Mouse (Mus musculus): Measurements from ENCODE around the gene Sgca. TPM values are rescaled to one million over a fixed set of nuclear protein-coding genes. Genes with fewer than 3 reads are reported as not detected.
"Not testable (repeated sequence)": the region's sequence is repeated elsewhere in the genome, so short reads cannot be mapped to it uniquely, and the experiment has no call there.

Sgca gene
- 0.23 and 0.52 TPM in 2 replicates for polyA plus RNA-seq (2015; fragmentation: Nextera tagmentation; extraction: Ambion mirVana)

GRCm38 (mm10) chr11:94976199-94976598 is at the start of gene Sgca:
Gene Sgca (minus strand): TSS chr11:94976327.
- Histone ChIP-seq H3K4me3 (no peak within 1 kb of the TSS), H3K27ac (no peak within 1 kb of the TSS), H3K9ac (no peak within 1 kb of the TSS), H3K4me2 (no peak within 1 kb of the TSS), H3K27me3 (no peaks in the 10 kb centered on the region), H3K9me3 (no peaks in the 10 kb centered on the region), H3K36me3 (no peaks in the 10 kb centered on the region), H3K4me1 (replicated peaks) (peaks cover 31% of the 10 kb centered on the region)
- WGBS: 80% methylated on average over 5 of the region's 5 CpGs
- no peak for ATAC-seq (ENCODE audit: low FRiP score)

- Histone ChIP-seq H3K27ac (peak overlapping the region; percentile 12; the same call in 1 of the 2 replicates), H3K9me3 (no peaks in the 10 kb centered on the region), H3K9ac (no peak overlapping the region), H3K4me1 (replicated peaks) (peaks cover 19% of the 10 kb centered on the region), H3K36me3 (peaks cover 60% of the 10 kb centered on the region), H3K4me2 (no peak overlapping the region), H3K27me3 (no peaks in the 10 kb centered on the region), H3K4me3 (no peak overlapping the region)
- WGBS: 88% methylated on average over 11 of the region's 11 CpGs
- ATAC-seq (ENCODE audit: low FRiP score): no peak
Measured at GRCm38 (mm10) chr11:95025227-95026012, 49.3 kb upstream of the Sgca start.

- Histone ChIP-seq H3K27me3 (no peaks in the 10 kb centered on the region), H3K27ac (peak overlapping the region; percentile 48; the same call in 1 of the 2 replicates), H3K4me2 (no peak overlapping the region), H3K4me3 (no peak overlapping the region), H3K9me3 (no peaks in the 10 kb centered on the region), H3K4me1 (replicated peaks) (peaks cover 24% of the 10 kb centered on the region), H3K9ac (no peak overlapping the region), H3K36me3 (peaks cover 68% of the 10 kb centered on the region)
- ATAC-seq (ENCODE audit: low FRiP score): no peak
- 59% methylated on average over 29 of the region's 29 CpGs for WGBS
Measured at GRCm38 (mm10) chr11:95024439-95025184, 48.5 kb upstream of the Sgca start.

GRCm38 (mm10) chr11:95023481-95023880 is 47.4 kb upstream of the Sgca start:
- no peak for ATAC-seq (ENCODE audit: low FRiP score)
- whole genome bisulfite sequencing: 95% methylated on average over 9 of the region's 9 CpGs
- Histone ChIP-seq H3K4me3 (no peak overlapping the region), H3K27ac (no peak overlapping the region), H3K4me2 (no peak overlapping the region), H3K4me1 (replicated peaks) (peaks cover 24% of the 10 kb centered on the region), H3K9ac (no peak overlapping the region), H3K9me3 (no peaks in the 10 kb centered on the region), H3K36me3 (peaks cover 80% of the 10 kb centered on the region), H3K27me3 (no peaks in the 10 kb centered on the region)

- Histone ChIP-seq H3K27ac (no peak overlapping the region), H3K4me3 (no peak overlapping the region), H3K27me3 (no peaks in the 10 kb centered on the region), H3K9ac (no peak overlapping the region), H3K9me3 (no peaks in the 10 kb centered on the region), H3K4me1 (replicated peaks) (peaks cover 16% of the 10 kb centered on the region), H3K4me2 (no peak overlapping the region), H3K36me3 (peaks cover 89% of the 10 kb centered on the region)
- no peak for ATAC-seq (ENCODE audit: low FRiP score)
- 79% methylated on average over 10 of the region's 10 CpGs for WGBS
Measured at GRCm38 (mm10) chr11:95022237-95022992, 46.3 kb upstream of the Sgca start.

- Histone ChIP-seq H3K27me3 (no peaks in the 10 kb centered on the region), H3K4me2 (no peak overlapping the region), H3K36me3 (peaks cover 61% of the 10 kb centered on the region), H3K4me3 (no peak overlapping the region), H3K27ac (no peak overlapping the region), H3K9me3 (no peaks in the 10 kb centered on the region), H3K4me1 (replicated peaks) (peaks cover 68% of the 10 kb centered on the region), H3K9ac (peak overlapping the region; percentile 49)
- no peak for ATAC-seq (ENCODE audit: low FRiP score)
- 71% methylated on average over 3 of the region's 3 CpGs for WGBS
Measured at GRCm38 (mm10) chr11:95015484-95015883, 39.4 kb upstream of the Sgca start.

- Histone ChIP-seq H3K27me3 (no peaks in the 10 kb centered on the region), H3K4me2 (peak overlapping the region; percentile 92), H3K9me3 (no peaks in the 10 kb centered on the region), H3K9ac (peak overlapping the region; percentile 99), H3K36me3 (peaks cover 33% of the 10 kb centered on the region), H3K4me3 (peak overlapping the region; percentile 94), H3K4me1 (replicated peaks) (peaks cover 77% of the 10 kb centered on the region), H3K27ac (peak overlapping the region; percentile 74)
- WGBS: 31% methylated on average over 3 of the region's 3 CpGs
- no peak for ATAC-seq (ENCODE audit: low FRiP score)
Measured at GRCm38 (mm10) chr11:95012487-95012886, 36.4 kb upstream of the Sgca start.

GRCm38 (mm10) chr11:95012075-95012474 is 35.9 kb upstream of the Sgca start:
- H3K9me3 ChIP-seq: no peaks in the 10 kb centered on the region
- peak overlapping the region; percentile 74 for H3K27ac ChIP-seq
- no peak for ATAC-seq (ENCODE audit: low FRiP score)
- H3K4me3 ChIP-seq: peak overlapping the region; percentile 94
- H3K4me1 ChIP-seq (replicated peaks): peaks cover 77% of the 10 kb centered on the region
- H3K36me3 ChIP-seq: peaks cover 29% of the 10 kb centered on the region
- peak overlapping the region; percentile 99 for H3K9ac ChIP-seq
- H3K27me3 ChIP-seq: no peaks in the 10 kb centered on the region
- H3K4me2 ChIP-seq: peak overlapping the region; percentile 92
- 50% methylated on average over 3 of the region's 3 CpGs for WGBS

GRCm38 (mm10) chr11:95011416-95011815 is 35.3 kb upstream of the Sgca start:
- Histone ChIP-seq H3K27ac (peak overlapping the region; percentile 74), H3K4me2 (peak overlapping the region; percentile 92)
- WGBS: 39% methylated on average over 1 of the region's 1 CpGs

GRCm38 (mm10) chr11:95010841-95011403 is 34.8 kb upstream of the Sgca start:
- peak overlapping the region; percentile 98 for H3K27ac ChIP-seq

More at GRCm38 (mm10) chr11:95011416-95011815, 35.3 kb upstream of the Sgca start:
- H3K4me3 ChIP-seq: peak overlapping the region; percentile 94
- ATAC-seq (ENCODE audit: low FRiP score): no peak
- peak overlapping the region; percentile 99 for H3K9ac ChIP-seq
- H3K27me3 ChIP-seq: no peaks in the 10 kb centered on the region
- no peaks in the 10 kb centered on the region for H3K9me3 ChIP-seq
- peaks cover 23% of the 10 kb centered on the region for H3K36me3 ChIP-seq
- H3K4me1 ChIP-seq (replicated peaks): peaks cover 78% of the 10 kb centered on the region

GRCm38 (mm10) chr11:95010141-95010739 is 34.1 kb upstream of the Sgca start:
- Histone ChIP-seq H3K27ac (peak overlapping the region; percentile 98), H3K27me3 (no peaks in the 10 kb centered on the region), H3K9ac (peak overlapping the region; percentile 99), H3K36me3 (peaks cover 20% of the 10 kb centered on the region), H3K4me2 (peak overlapping the region; percentile 92), H3K4me1 (replicated peaks) (peaks cover 78% of the 10 kb centered on the region), H3K4me3 (peak overlapping the region; percentile 94), H3K9me3 (no peaks in the 10 kb centered on the region)
- WGBS: 1% methylated on average over 32 of the region's 40 CpGs
- peak; percentile 59 for ATAC-seq (ENCODE audit: low FRiP score)

More at GRCm38 (mm10) chr11:95010841-95011403, 34.8 kb upstream of the Sgca start:
- peaks cover 78% of the 10 kb centered on the region for H3K4me1 ChIP-seq (replicated peaks)
- peaks cover 20% of the 10 kb centered on the region for H3K36me3 ChIP-seq
- H3K9me3 ChIP-seq; H3K27me3 ChIP-seq; ATAC-seq (ENCODE audit: low FRiP score): not testable (repeated sequence)
- H3K4me2 ChIP-seq: peak overlapping the region; percentile 92
- H3K9ac ChIP-seq: peak overlapping the region; percentile 99
- peak overlapping the region; percentile 94 for H3K4me3 ChIP-seq
- WGBS: 3% methylated on average over 3 of the region's 4 CpGs
